Mouse (Mus musculus) stomach, embryonic 14.5 days (tissue): ENCODE results near the gene Kcna6. TPM values are rescaled to one million over a fixed set of nuclear protein-coding genes. Genes with fewer than 3 reads are reported as not detected.

ENCODE experiments used
- ATAC-seq: fragments of 200-750 bp; cut with Nextera tagmentation; 2 replicates; pipeline ENCODE4 v1.8.0; 2017; ENCODE audit warnings: low read depth, moderate TSS enrichment; ENCODE audit not compliant: insufficient number of reproducible peaks, insufficient read depth, low FRiP score
- H3K27ac ChIP-seq: fragments of 300-500 bp; sonication (generic); 2 replicates; pipeline ENCODE4 v1.5.1; 2014; ENCODE audit warnings: mild to moderate bottlenecking, low read length, moderate library complexity, mixed read lengths
- H3K27me3 ChIP-seq: fragments of 300-500 bp; sonication (generic); 2 replicates; pipeline ENCODE4 v1.6.1; 2014; ENCODE audit warnings: low read length, control low read depth, mixed read lengths; ENCODE audit not compliant: control insufficient read depth, insufficient read depth
- H3K36me3 ChIP-seq: fragments of 300-500 bp; sonication (generic); 2 replicates; pipeline ENCODE4 v1.6.1; 2014; ENCODE audit warnings: mild to moderate bottlenecking, control low read depth, low read length, moderate library complexity, mixed read lengths; ENCODE audit not compliant: control insufficient read depth, insufficient read depth
- H3K4me1 ChIP-seq: fragments of 300-500 bp; sonication (generic); 2 replicates; pipeline ENCODE4 v1.6.1; 2014; ENCODE audit warnings: low read length, control low read depth, mixed read lengths; ENCODE audit not compliant: control insufficient read depth, insufficient read depth
- H3K4me2 ChIP-seq: fragments of 300-500 bp; sonication (generic); replicated peaks from 2 replicates; pipeline ENCODE4 v1.6.1; 2014; ENCODE audit warnings: low read depth, low read length, control low read depth
- H3K4me3 ChIP-seq: fragments of 300-500 bp; sonication (generic); 2 replicates; pipeline ENCODE4 v1.5.1; 2014; ENCODE audit warnings: low read depth, low read length, control low read depth
- H3K9ac ChIP-seq: fragments of 300-500 bp; sonication (generic); replicated peaks from 2 replicates; pipeline ENCODE4 v1.6.1; 2014; ENCODE audit warnings: low read depth, mild to moderate bottlenecking, control low read depth, low read length, moderate library complexity, mixed read lengths
- H3K9me3 ChIP-seq: fragments of 300-500 bp; sonication (generic); 2 replicates; pipeline ENCODE4 v1.6.1; 2016; ENCODE audit warnings: low read depth, low read length, control low read depth; ENCODE audit not compliant: control insufficient read depth
- WGBS: fragments of 180-500 bp; shearing (Covaris S2); extraction: QIAGEN DNeasy Blood & Tissue Kit; methylation state at CpG from one replicate; pipeline ENCODE4 v1.1.7; 2014; 5-methylcytosine and 5-hydroxymethylcytosine counted together
- polyA plus RNA-seq: library from polyadenylated mRNA; unstranded; fragments of >200 nt; fragmentation: Nextera tagmentation; extraction: Ambion mirVana; gene quantifications from 2 replicates; pipeline ENCODE4 v1.2.1, GENCODE M21; 2014

Gene Kcna6
- polyA plus RNA-seq, 1 experiment from 2014 or later: 5.1 TPM

DNA sequence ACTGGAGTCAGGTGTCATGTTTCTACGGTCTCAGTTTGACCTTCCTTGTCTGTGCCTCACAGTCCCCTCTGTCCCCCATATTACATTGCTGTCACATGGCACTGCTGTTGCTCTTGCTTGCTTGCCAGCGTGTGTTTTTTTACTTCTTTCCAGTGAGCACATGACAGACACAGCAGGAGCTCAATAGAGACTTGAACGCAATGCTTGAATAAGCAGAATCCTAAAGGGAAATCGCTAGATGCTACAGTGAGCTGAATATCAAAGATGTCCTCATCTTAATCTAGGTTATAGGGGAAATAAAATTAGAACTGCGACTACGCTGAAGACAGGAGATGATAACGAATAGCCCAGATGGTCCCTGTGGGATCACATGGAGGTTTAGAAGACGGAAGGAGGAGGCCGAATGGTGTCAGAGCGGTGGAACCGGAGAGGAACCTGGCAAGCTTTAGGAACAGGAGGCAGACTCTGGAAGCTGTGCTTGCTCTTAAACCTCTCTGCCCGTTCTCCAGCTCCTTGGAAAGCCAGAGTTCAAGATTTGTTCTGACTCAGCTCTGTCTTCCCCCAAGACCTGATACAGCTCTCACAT lies 29.8 kb upstream of the Kcna6 start:
- ATAC-seq: no peak

DNA sequence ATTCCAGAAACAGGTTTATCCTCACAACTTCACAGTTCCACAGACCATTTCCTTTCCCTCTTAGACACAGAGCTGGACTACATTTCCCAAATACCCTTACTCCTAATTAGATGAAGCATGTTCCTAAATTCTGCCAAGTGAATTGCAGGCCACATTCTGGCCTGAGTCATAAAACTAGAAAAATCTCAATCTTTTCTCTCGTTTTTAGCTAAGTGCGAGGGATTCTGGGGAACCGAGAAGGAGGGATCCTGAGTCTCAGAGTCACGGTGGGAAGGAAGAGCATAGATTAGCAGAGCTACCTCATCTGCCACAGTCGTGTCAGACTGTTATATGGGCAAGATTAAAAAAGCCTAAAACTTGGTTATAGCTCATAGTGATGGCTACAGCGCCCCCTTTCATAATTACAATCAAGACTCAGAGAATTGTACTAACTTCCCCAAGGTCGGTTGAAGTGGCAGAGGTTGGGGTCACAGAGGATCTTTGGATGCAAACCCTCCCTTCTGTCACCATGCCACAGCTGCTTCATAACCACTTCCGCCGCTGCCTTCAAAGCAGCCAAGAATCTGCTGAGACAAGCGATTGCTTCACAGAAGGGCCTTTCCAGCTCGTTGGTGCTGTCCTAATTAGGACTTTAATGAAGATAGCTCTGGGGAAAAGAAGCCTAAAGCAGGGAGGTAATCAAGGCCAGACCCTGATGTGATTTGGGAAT lies 28.6 kb upstream of the Kcna6 start:
- no peak overlapping the region for H3K9ac ChIP-seq
- ATAC-seq: no peak
- H3K4me3 ChIP-seq: no peak overlapping the region
- 71% methylated on average over 11 of the region's 11 CpGs for WGBS
- no peaks in the 10 kb centered on the region for H3K27me3 ChIP-seq
- no peak overlapping the region for H3K4me2 ChIP-seq
- no peaks in the 10 kb centered on the region for H3K9me3 ChIP-seq
- H3K4me1 ChIP-seq: no peaks in the 10 kb centered on the region
- no peaks in the 10 kb centered on the region for H3K36me3 ChIP-seq
- no peak overlapping the region for H3K27ac ChIP-seq

More for the DNA sequence above, 29.8 kb upstream of the Kcna6 start:
- H3K4me1 ChIP-seq: no peaks in the 10 kb centered on the region
- WGBS: 80% methylated on average over 12 of the region's 12 CpGs
- H3K4me3 ChIP-seq: no peak overlapping the region
- no peaks in the 10 kb centered on the region for H3K36me3 ChIP-seq
- no peak overlapping the region for H3K9ac ChIP-seq
- no peaks in the 10 kb centered on the region for H3K9me3 ChIP-seq
- no peaks in the 10 kb centered on the region for H3K27me3 ChIP-seq
- H3K27ac ChIP-seq: no peak overlapping the region
- H3K4me2 ChIP-seq: no peak overlapping the region

GRCm38 (mm10) chr6:126767610-126768532 lies 27.4 kb upstream of the Kcna6 start:
- Histone ChIP-seq H3K36me3 (no peaks in the 10 kb centered on the region), H3K27ac (no peak overlapping the region)

DNA sequence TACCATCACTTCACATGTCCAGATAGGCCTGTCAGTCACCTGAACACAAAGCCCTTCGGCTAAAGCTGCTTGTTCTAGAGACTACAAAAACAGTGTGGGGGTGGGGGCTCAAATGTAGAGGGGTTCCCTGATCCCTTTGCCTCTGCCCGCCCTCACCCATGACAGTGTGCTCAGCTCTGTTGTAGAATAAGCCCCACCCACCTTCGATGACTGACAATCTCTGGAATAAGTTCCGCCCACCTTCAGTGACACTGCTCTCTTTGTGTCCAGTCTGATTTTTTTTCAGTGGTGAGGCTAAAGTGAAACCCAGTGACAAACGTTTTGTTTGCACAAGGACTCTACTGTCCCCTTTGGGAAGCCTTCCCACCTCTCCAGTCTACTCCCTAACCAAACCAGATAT lies 26.1 kb upstream of the Kcna6 start:
- no peaks in the 10 kb centered on the region for H3K9me3 ChIP-seq

More at GRCm38 (mm10) chr6:126767610-126768532, 27.4 kb upstream of the Kcna6 start:
- 30% methylated on average over 7 of the region's 7 CpGs for WGBS
- H3K4me1 ChIP-seq: no peaks in the 10 kb centered on the region
- no peaks in the 10 kb centered on the region for H3K27me3 ChIP-seq
- ATAC-seq: no peak
- no peak overlapping the region for H3K4me3 ChIP-seq
- H3K9ac ChIP-seq: no peak overlapping the region
- no peaks in the 10 kb centered on the region for H3K9me3 ChIP-seq
- no peak overlapping the region for H3K4me2 ChIP-seq

GRCm38 (mm10) chr6:126764563-126765091 lies 24.2 kb upstream of the Kcna6 start:
- WGBS: 78% methylated on average over 11 of the region's 11 CpGs
- H3K9ac ChIP-seq: no peak overlapping the region
- ATAC-seq: no peak
- no peaks in the 10 kb centered on the region for H3K9me3 ChIP-seq
- H3K27me3 ChIP-seq: no peaks in the 10 kb centered on the region
- no peaks in the 10 kb centered on the region for H3K36me3 ChIP-seq
- no peaks in the 10 kb centered on the region for H3K4me1 ChIP-seq
- no peak overlapping the region for H3K4me2 ChIP-seq
- no peak overlapping the region for H3K4me3 ChIP-seq
- no peak overlapping the region for H3K27ac ChIP-seq

More for the DNA sequence above, 26.1 kb upstream of the Kcna6 start:
- H3K36me3 ChIP-seq: no peaks in the 10 kb centered on the region
- no peak overlapping the region for H3K9ac ChIP-seq
- H3K27ac ChIP-seq: no peak overlapping the region
- H3K4me2 ChIP-seq: no peak overlapping the region
- H3K4me3 ChIP-seq: no peak overlapping the region
- ATAC-seq: no peak
- H3K27me3 ChIP-seq: no peaks in the 10 kb centered on the region
- WGBS: 59% methylated on average over 5 of the region's 5 CpGs
- no peaks in the 10 kb centered on the region for H3K4me1 ChIP-seq

GRCm38 (mm10) chr6:126761362-126761761 lies 20.9 kb upstream of the Kcna6 start:
- Histone ChIP-seq H3K4me2 (no peak overlapping the region), H3K27me3 (no peaks in the 10 kb centered on the region), H3K9ac (no peak overlapping the region), H3K4me3 (no peak overlapping the region), H3K27ac (no peak overlapping the region), H3K4me1 (no peaks in the 10 kb centered on the region), H3K9me3 (no peaks in the 10 kb centered on the region), H3K36me3 (no peaks in the 10 kb centered on the region)
- 80% methylated on average over 4 of the region's 4 CpGs for WGBS
- ATAC-seq: 0 out of 2 replicates have a peak, but pooled peaks have one; percentile 14

GRCm38 (mm10) chr6:126755729-126756411 lies 15.4 kb upstream of the Kcna6 start:
- no peak overlapping the region for H3K27ac ChIP-seq
- no peak overlapping the region for H3K4me3 ChIP-seq
- no peaks in the 10 kb centered on the region for H3K36me3 ChIP-seq
- no peaks in the 10 kb centered on the region for H3K9me3 ChIP-seq
- H3K4me2 ChIP-seq: 0 out of 2 replicates have a peak overlapping the region, but pooled peaks have one; percentile 7
- no peak overlapping the region for H3K9ac ChIP-seq
- no peaks in the 10 kb centered on the region for H3K27me3 ChIP-seq
- ATAC-seq: peak; percentile 53; the same call in 1 of the 2 replicates
- WGBS: 16% methylated on average over 8 of the region's 8 CpGs
- H3K4me1 ChIP-seq: no peaks in the 10 kb centered on the region

GRCm38 (mm10) chr6:126752520-126752919 lies 12.0 kb upstream of the Kcna6 start:
- WGBS: 50% methylated on average over 12 of the region's 12 CpGs
- H3K4me3 ChIP-seq: no peak overlapping the region
- no peak for ATAC-seq
- no peak overlapping the region for H3K4me2 ChIP-seq
- H3K4me1 ChIP-seq: no peaks in the 10 kb centered on the region
- H3K9me3 ChIP-seq: no peaks in the 10 kb centered on the region
- no peak overlapping the region; the same call in 1 of the 2 replicates for H3K27ac ChIP-seq
- no peaks in the 10 kb centered on the region for H3K27me3 ChIP-seq
- H3K9ac ChIP-seq: no peak overlapping the region
- no peaks in the 10 kb centered on the region for H3K36me3 ChIP-seq
